Mouse (Mus musculus) naive thymus-derived CD4-positive, alpha-beta T cell, adult 2 months (primary cell): Measurements from ENCODE around the gene Ropn1l.

ENCODE experiments used
- DNase-seq: peaks from one replicate; pipeline ENCODE4 v3.0.0-alpha.2; 2011; ENCODE audit warnings: low read depth

Gene Ropn1l

GRCm38 (mm10) chr15:31442698-31443097, 10.8 kb downstream of the Ropn1l start:
- no peak for DNase-seq

- no peak for DNase-seq
These were observed 11.5 kb downstream of the Ropn1l start for GRCm38 (mm10) chr15:31441996-31442395.

- DNase-seq, result no peak
These were observed 16.7 kb downstream of the Ropn1l start for GRCm38 (mm10) chr15:31436811-31437210.

- no peak for DNase-seq
These were observed 17.5 kb downstream of the Ropn1l start for GRCm38 (mm10) chr15:31436083-31436482.

GRCm38 (mm10) chr15:31433768-31434167, 19.8 kb downstream of the Ropn1l start:
- DNase-seq, result no peak

GRCm38 (mm10) chr15:31431847-31432246, 21.7 kb downstream of the Ropn1l start:
- no peak for DNase-seq

GRCm38 (mm10) chr15:31430014-31430413, 23.5 kb downstream of the Ropn1l start:
- DNase-seq, result no peak

- no peak for DNase-seq
These were observed 24.1 kb downstream of the Ropn1l start for GRCm38 (mm10) chr15:31429429-31429828.

GRCm38 (mm10) chr15:31428571-31428970, 25.0 kb downstream of the Ropn1l start:
- no peak for DNase-seq

- DNase-seq, result no peak
These were observed 26.1 kb downstream of the Ropn1l start for GRCm38 (mm10) chr15:31427390-31427789.

GRCm38 (mm10) chr15:31426066-31426706, 27.4 kb downstream of the Ropn1l start:
- no peak for DNase-seq

- DNase-seq, result no peak
These were observed 30.7 kb downstream of the Ropn1l start for GRCm38 (mm10) chr15:31422649-31423369.

- peak; percentile 61 for DNase-seq
These were observed 34.5 kb downstream of the Ropn1l start for GRCm38 (mm10) chr15:31419037-31419436.

GRCm38 (mm10) chr15:31418686-31419024, 34.9 kb downstream of the Ropn1l start:
- no peak for DNase-seq

GRCm38 (mm10) chr15:31417796-31418685, 35.5 kb downstream of the Ropn1l start:
- DNase-seq, result peak; percentile 54

- DNase-seq, result no peak
These were observed 36.1 kb downstream of the Ropn1l start for GRCm38 (mm10) chr15:31417409-31417795.

- DNase-seq, result no peak
These were observed 38.4 kb downstream of the Ropn1l start for GRCm38 (mm10) chr15:31415181-31415580.

GRCm38 (mm10) chr15:31414179-31414898, 39.2 kb downstream of the Ropn1l start:
- no peak for DNase-seq

GRCm38 (mm10) chr15:31413662-31414061, 39.9 kb downstream of the Ropn1l start:
- DNase-seq, result no peak

GRCm38 (mm10) chr15:31412933-31413332, 40.6 kb downstream of the Ropn1l start:
- no peak for DNase-seq

- no peak for DNase-seq
These were observed 41.1 kb downstream of the Ropn1l start for GRCm38 (mm10) chr15:31412436-31412835.

GRCm38 (mm10) chr15:31407490-31407889, 46.0 kb downstream of the Ropn1l start:
- DNase-seq, result no peak
